Mouse (Mus musculus) embryonic facial prominence, embryonic 11.5 days (tissue): ENCODE results near the gene Supt3. TPM values are rescaled to one million over a fixed set of nuclear protein-coding genes. Genes with fewer than 3 reads are reported as not detected.

Source experiments
- ATAC-seq: fragments of 200-750 bp; cut with Nextera tagmentation; replicated peaks from 2 replicates; pipeline ENCODE4 v1.8.0; 2017; ENCODE audit warnings: low read depth; ENCODE audit not compliant: insufficient number of reproducible peaks, low FRiP score, low TSS enrichment
- DNase-seq: peaks from one replicate; pipeline ENCODE4 v3.0.0-alpha.2; 2015; ENCODE audit warnings: low spot score
- H3K27ac ChIP-seq: fragments of 300-500 bp; sonication (generic); replicated peaks from 2 replicates; pipeline ENCODE4 v1.5.1; 2014; ENCODE audit warnings: mild to moderate bottlenecking, low read depth, low read length, control low read depth
- H3K27me3 ChIP-seq: fragments of 300-500 bp; sonication (generic); 2 replicates; pipeline ENCODE4 v1.6.1; 2014; ENCODE audit warnings: mild to moderate bottlenecking, low read length, moderate library complexity, mixed read lengths; ENCODE audit not compliant: control insufficient read depth, insufficient read depth
- H3K36me3 ChIP-seq: fragments of 300-500 bp; sonication (generic); replicated peaks from 2 replicates; pipeline ENCODE4 v1.6.1; 2014; ENCODE audit warnings: low read depth, mild to moderate bottlenecking, low read length, moderate library complexity, mixed read lengths; ENCODE audit not compliant: control insufficient read depth, insufficient read depth
- H3K4me1 ChIP-seq: fragments of 300-500 bp; sonication (generic); 2 replicates; pipeline ENCODE4 v1.6.1; 2014; ENCODE audit warnings: low read length, mixed read lengths; ENCODE audit not compliant: control insufficient read depth, insufficient read depth
- H3K4me2 ChIP-seq: fragments of 300-500 bp; sonication (generic); 2 replicates; pipeline ENCODE4 v1.6.1; 2014; ENCODE audit warnings: low read depth, mild to moderate bottlenecking, control low read depth, low read length, moderate library complexity
- H3K4me3 ChIP-seq: fragments of 300-500 bp; sonication (generic); 2 replicates; pipeline ENCODE4 v1.5.1; 2014; ENCODE audit warnings: low read depth, low read length, control low read depth
- H3K9ac ChIP-seq: fragments of 300-500 bp; sonication (generic); replicated peaks from 2 replicates; pipeline ENCODE4 v1.6.1; 2014; ENCODE audit warnings: mild to moderate bottlenecking, control low read depth, low read length
- H3K9me3 ChIP-seq: fragments of 300-500 bp; sonication (generic); replicated peaks from 2 replicates; pipeline ENCODE4 v1.6.1; 2016; ENCODE audit warnings: mild to moderate bottlenecking, low read length, inconsistent platforms, mixed read lengths; ENCODE audit not compliant: control insufficient read depth
- WGBS: fragments of 180-500 bp; shearing (Covaris S2); extraction: QIAGEN DNeasy Blood & Tissue Kit; methylation state at CpG from one replicate; pipeline ENCODE4 v1.1.7; 2014; 5-methylcytosine and 5-hydroxymethylcytosine counted together
- polyA plus RNA-seq: library from polyadenylated mRNA; unstranded; fragments of >200 nt; fragmentation: Nextera tagmentation; extraction: Ambion mirVana; gene quantifications from 2 replicates; pipeline ENCODE4 v1.2.1, GENCODE M21; 2014

Gene Supt3
- polyA plus RNA-seq, 1 experiment from 2014 or later, result 32.1 TPM

DNA sequence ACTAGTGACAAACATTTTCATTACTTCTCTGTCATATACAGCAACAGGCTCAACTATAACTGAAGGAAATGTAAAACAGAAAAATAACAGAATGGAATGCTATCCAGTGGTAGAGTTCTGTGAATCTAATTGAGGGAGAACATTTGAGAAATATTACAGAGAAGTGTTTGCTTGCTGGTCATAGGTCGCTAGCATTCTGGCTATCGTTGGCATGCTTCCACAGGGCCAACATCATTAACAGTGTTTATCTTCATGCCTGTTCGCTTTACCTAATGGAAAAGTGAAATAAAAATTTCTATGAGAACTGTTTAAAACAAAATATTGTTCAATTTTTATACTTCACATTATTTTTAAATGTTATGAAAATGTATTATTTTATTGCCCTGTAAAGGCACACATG, 290.5 kb downstream of the Supt3 start:
- H3K9me3 ChIP-seq, result no peaks in the 10 kb centered on the region
- no peaks in the 10 kb centered on the region for H3K27me3 ChIP-seq
- peaks cover under 1% of the 10 kb centered on the region; the same call in 1 of the 2 replicates for H3K4me1 ChIP-seq
- no peak overlapping the region for H3K4me3 ChIP-seq
- H3K4me2 ChIP-seq, result no peak overlapping the region
- no peak overlapping the region for H3K27ac ChIP-seq
- no peak overlapping the region for H3K9ac ChIP-seq
- DNase-seq, result no peak
- ATAC-seq, result no peak
- no peaks in the 10 kb centered on the region for H3K36me3 ChIP-seq
- 86% methylated on average over 3 of the region's 3 CpGs for WGBS

DNA sequence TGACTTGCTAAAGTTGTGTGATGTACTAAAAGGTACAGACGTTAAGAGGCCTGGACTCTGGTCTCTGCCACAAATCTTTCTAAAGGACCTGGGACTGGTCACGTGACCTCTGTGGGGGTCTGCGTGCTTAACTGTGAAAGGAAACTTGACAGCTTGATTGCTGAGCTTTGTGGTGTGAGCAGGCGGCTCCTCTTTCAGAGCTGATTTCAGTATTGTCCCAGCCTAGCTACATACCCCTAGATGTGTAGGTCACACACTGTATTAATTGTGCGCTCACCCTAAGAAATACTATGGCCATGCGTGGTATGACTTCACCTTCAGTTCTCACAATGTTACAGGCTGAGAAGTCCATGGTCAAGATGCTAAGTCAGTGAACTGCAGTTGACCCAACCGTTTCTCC, 291.4 kb downstream of the Supt3 start:
- DNase-seq, result no peak
- no peak overlapping the region for H3K4me2 ChIP-seq
- no peak overlapping the region for H3K9ac ChIP-seq
- no peaks in the 10 kb centered on the region for H3K9me3 ChIP-seq
- no peaks in the 10 kb centered on the region for H3K36me3 ChIP-seq
- peaks cover 2% of the 10 kb centered on the region; the same call in 1 of the 2 replicates for H3K4me1 ChIP-seq
- WGBS, result 58% methylated on average over 7 of the region's 7 CpGs
- H3K27me3 ChIP-seq, result no peaks in the 10 kb centered on the region
- ATAC-seq, result no peak
- no peak overlapping the region for H3K4me3 ChIP-seq
- H3K27ac ChIP-seq, result no peak overlapping the region

DNA sequence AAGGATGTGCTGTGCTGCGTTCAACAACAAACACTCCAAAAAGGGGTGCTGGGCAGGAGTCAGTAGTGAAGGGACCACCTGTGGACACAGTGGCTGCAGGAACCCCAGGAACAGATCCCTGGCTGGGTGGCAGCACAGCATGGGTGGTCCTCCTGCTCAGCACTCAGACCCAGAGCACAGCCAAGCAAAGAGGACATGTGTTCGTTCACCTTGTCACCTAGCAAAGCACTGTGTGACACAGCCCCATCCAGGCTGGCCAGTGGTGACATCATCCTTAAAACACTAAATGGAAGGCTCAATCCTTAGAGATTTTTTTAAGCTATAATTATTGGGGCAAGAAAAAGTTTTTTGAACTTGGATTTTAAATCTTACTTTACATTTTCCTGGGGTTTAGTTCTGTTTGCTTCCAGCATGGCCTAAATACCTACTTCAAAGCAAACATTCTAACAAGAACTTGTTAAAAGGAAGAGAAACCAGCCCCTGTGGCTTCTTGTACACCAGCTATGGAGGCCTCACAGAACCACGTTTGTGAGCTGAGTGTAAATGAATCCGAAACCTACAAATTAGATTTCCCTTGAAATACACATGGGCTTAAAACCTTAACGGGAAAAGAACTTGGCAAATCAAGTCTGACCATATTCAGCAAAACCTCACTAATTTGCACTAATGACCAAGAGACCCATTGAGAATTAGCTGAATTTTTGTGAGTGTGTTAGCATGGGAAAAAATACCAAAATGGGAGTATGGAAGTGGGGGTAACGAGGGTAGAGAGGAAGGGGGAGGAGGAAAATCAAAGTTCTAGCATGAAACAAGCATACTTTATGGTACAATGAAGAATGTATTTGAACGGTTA, 295.8 kb downstream of the Supt3 start:
- Histone ChIP-seq H3K4me1 (peaks cover 2% of the 10 kb centered on the region; the same call in 1 of the 2 replicates), H3K27me3 (no peaks in the 10 kb centered on the region), H3K9me3 (no peaks in the 10 kb centered on the region), H3K9ac (no peak overlapping the region), H3K4me3 (no peak overlapping the region), H3K27ac (no peak overlapping the region; the same call in 1 of the 2 replicates), H3K4me2 (no peak overlapping the region), H3K36me3 (no peaks in the 10 kb centered on the region)
- ATAC-seq, result 0 out of 2 replicates have a peak, but pooled peaks have one; percentile 62
- no peak for DNase-seq
- WGBS, result 46% methylated on average over 7 of the region's 7 CpGs

DNA sequence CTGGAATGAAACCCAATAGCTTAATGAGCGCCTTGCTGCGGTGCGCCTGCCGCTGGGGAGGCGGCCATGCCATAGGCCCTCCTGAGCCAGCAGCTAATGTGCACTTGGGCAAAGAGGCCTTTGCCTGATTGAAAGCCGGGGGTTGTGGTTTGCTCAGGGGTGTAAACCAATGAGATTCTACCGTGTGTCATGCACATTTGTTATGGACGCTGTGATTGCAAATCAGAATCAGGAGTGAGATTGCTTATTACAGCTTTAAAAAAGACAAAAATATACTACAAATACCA, 296.3 kb downstream of the Supt3 start:
- H3K9ac ChIP-seq, result no peak overlapping the region
- ATAC-seq, result no peak
- H3K27me3 ChIP-seq, result no peaks in the 10 kb centered on the region
- WGBS, result 76% methylated on average over 8 of the region's 8 CpGs
- no peaks in the 10 kb centered on the region for H3K36me3 ChIP-seq
- H3K27ac ChIP-seq, result no peak overlapping the region
- peak; percentile 58 for DNase-seq
- no peak overlapping the region for H3K4me3 ChIP-seq
- H3K4me2 ChIP-seq, result no peak overlapping the region
- H3K9me3 ChIP-seq, result no peaks in the 10 kb centered on the region
- peaks cover 2% of the 10 kb centered on the region; the same call in 1 of the 2 replicates for H3K4me1 ChIP-seq

DNA sequence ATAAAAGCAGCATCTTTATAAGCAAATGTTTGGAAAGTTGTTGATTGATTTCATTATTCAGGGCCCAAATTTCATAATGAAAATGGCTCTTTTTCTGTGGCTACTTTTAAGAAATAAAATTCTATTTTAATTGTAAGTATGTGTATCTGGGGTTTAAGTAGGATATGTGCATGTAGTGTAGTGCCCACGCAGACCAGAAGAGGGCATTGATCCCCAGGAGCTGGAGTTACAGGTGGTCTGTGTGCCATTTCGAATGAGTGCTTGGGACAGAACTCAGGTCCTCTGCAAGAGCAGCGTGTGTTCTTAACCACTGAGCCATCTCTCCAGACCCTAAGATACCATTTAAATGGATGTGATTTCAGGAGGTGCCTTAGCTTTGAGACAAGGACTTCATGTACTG, 296.8 kb downstream of the Supt3 start:
- no peak overlapping the region for H3K9ac ChIP-seq
- no peak overlapping the region for H3K4me2 ChIP-seq
- WGBS, result 86% methylated on average over 3 of the region's 3 CpGs
- no peaks in the 10 kb centered on the region for H3K36me3 ChIP-seq
- ATAC-seq (no peak), DNase-seq (no peak)
- peaks cover 2% of the 10 kb centered on the region; the same call in 1 of the 2 replicates for H3K4me1 ChIP-seq
- no peaks in the 10 kb centered on the region for H3K9me3 ChIP-seq
- no peaks in the 10 kb centered on the region for H3K27me3 ChIP-seq
- no peak overlapping the region for H3K27ac ChIP-seq
- no peak overlapping the region for H3K4me3 ChIP-seq

DNA sequence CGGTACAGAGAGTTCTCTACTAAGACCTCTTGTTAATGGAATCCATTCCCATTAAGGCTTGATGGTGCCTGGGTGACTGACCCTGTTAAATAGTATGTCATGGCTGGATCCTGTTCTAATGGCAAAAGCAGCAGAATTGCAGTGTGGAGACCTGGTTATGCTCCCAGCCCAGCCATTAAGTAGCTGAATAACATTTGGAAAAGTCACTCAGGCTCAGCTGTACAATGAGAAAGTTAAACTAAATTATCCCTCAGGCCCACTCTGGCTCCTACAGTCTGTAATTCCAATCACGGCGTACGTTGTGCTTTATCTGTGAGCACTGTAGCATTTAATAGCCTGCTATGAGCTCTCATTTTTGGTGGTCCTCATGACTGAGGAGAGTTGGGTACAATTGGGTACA, 300.0 kb downstream of the Supt3 start:
- Histone ChIP-seq H3K27ac (no peak overlapping the region), H3K36me3 (no peaks in the 10 kb centered on the region), H3K9ac (no peak overlapping the region), H3K4me2 (no peak overlapping the region), H3K27me3 (no peaks in the 10 kb centered on the region), H3K4me3 (no peak overlapping the region), H3K9me3 (no peaks in the 10 kb centered on the region), H3K4me1 (peaks cover 4% of the 10 kb centered on the region)
- no peak for ATAC-seq
- 89% methylated on average over 4 of the region's 4 CpGs for whole genome bisulfite sequencing
- no peak for DNase-seq

DNA sequence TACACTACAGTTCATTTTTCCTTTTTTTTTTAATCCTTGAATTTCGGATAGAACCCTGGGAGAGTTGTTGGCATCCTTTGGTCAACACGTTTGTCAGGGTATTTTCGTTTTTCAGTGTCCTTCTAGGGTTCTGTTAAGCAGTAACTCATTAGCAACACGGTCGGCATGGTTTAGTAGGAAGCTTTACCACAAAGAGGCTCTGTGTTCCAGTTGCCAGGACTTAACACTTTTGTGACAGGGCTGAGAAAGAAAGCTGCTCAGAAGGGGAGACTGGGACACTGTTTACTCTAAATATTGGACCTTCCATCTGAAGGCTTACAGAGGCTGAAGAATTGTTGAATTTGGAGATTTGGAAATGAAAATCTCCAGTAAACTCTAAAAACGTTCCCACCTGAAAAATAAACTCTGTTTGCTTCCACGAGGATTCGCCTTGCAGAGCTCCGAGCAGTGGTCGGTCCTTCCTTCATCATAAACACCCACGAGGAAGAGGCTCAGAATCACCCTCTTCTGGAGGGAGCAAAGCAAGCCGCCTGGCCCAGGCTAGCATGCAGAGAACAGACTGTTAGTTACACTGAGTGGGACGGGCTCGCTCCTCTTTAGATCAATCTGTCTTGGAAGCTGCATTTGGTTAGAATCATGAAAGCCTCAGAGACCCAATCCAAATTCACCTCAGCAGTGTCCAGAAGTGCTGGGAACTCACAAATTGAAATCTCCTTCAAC, 301.1 kb downstream of the Supt3 start:
- DNase-seq (no peak), ATAC-seq (no peak)
- Histone ChIP-seq H3K4me3 (no peak overlapping the region), H3K27ac (no peak overlapping the region), H3K27me3 (no peaks in the 10 kb centered on the region), H3K9ac (no peak overlapping the region), H3K9me3 (no peaks in the 10 kb centered on the region), H3K36me3 (no peaks in the 10 kb centered on the region), H3K4me1 (peaks cover 3% of the 10 kb centered on the region; the same call in 1 of the 2 replicates), H3K4me2 (no peak overlapping the region)
- 57% methylated on average over 14 of the region's 14 CpGs for WGBS

DNA sequence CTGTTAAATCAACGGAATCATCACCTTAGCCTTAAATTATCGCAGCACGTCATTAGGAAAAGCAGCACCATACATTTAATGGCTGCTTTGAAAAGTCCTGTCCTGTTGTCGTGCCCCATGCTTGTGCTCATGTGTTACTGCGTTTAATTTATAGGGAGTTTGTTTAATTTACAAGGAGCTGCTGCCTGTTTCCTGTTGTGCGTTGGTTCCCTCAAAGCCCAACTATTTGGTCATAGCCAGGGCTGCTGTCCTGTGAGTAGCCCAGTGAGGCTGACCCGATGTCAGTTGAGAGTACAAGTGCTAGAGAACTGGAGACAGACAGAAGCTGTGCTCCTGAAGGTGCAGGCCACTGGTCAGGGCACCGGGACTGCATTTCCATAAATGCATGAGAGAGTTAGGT, 304.6 kb downstream of the Supt3 start:
- Histone ChIP-seq H3K9me3 (no peaks in the 10 kb centered on the region), H3K4me1 (peaks cover 3% of the 10 kb centered on the region; the same call in 1 of the 2 replicates), H3K36me3 (no peaks in the 10 kb centered on the region), H3K9ac (no peak overlapping the region), H3K4me3 (no peak overlapping the region), H3K4me2 (no peak overlapping the region), H3K27me3 (no peaks in the 10 kb centered on the region), H3K27ac (0 out of 2 replicates have a peak overlapping the region, but pooled peaks have one; percentile 16)
- no peak for DNase-seq
- 67% methylated on average over 8 of the region's 8 CpGs for WGBS
- ATAC-seq, result no peak
